Mouse (Mus musculus): ENCODE data around the gene Fam210b. TPM values are rescaled to one million over a fixed set of nuclear protein-coding genes. Genes with fewer than 3 reads are reported as not detected.
A peak's percentile ranks its signal among the peaks of the same experiment; 100 is the strongest.

Gene Fam210b
- total RNA-seq, 2 experiments from 2014 or later, result 8.7 to 14.4 TPM

GRCm38 (mm10) chr2:172394052-172394392 lies 48.7 kb downstream of the Fam210b start:
- no peak for ATAC-seq (replicated peaks; ENCODE audit: low FRiP score, low TSS enrichment, poor library complexity, severe bottlenecking)

GRCm38 (mm10) chr2:172394671-172395070 lies 49.3 kb downstream of the Fam210b start:
- no peak for ATAC-seq (replicated peaks; ENCODE audit: low FRiP score, low TSS enrichment, poor library complexity, severe bottlenecking)

- no peak for ATAC-seq (replicated peaks; ENCODE audit: low FRiP score, low TSS enrichment, poor library complexity, severe bottlenecking)
Observed at GRCm38 (mm10) chr2:172395961-172396360, 50.6 kb downstream of the Fam210b start.

GRCm38 (mm10) chr2:172399901-172400300 lies 54.5 kb downstream of the Fam210b start:
- no peak for ATAC-seq (replicated peaks; ENCODE audit: low FRiP score, low TSS enrichment, poor library complexity, severe bottlenecking)

- peak; percentile 56 for ATAC-seq (replicated peaks; ENCODE audit: low FRiP score, low TSS enrichment, poor library complexity, severe bottlenecking)
Observed at GRCm38 (mm10) chr2:172401116-172401825, 55.9 kb downstream of the Fam210b start.

- ATAC-seq (replicated peaks; ENCODE audit: low FRiP score, low TSS enrichment, poor library complexity, severe bottlenecking), result no peak
Observed at GRCm38 (mm10) chr2:172404239-172404638, 58.9 kb downstream of the Fam210b start.

- ATAC-seq (replicated peaks; ENCODE audit: low FRiP score, low TSS enrichment, poor library complexity, severe bottlenecking), result no peak
Observed at GRCm38 (mm10) chr2:172405011-172405410, 59.6 kb downstream of the Fam210b start.

Other genes starting within 250 kb of the Fam210b start
- gene Mc3r, start 97.1 kb upstream of the Fam210b start, total RNA-seq (2014; fragmentation: Nextera tagmentation), result not detected in 2 replicates
- gene Mc3r, start 97.1 kb upstream of the Fam210b start, total RNA-seq (2017), result not detected in 2 replicates
- gene Aurka, start 25.0 kb downstream of the Fam210b start, total RNA-seq (2014; fragmentation: Nextera tagmentation), result 42.7 and 47.4 TPM in 2 replicates
- 43.9 and 73.8 TPM in 2 replicates for gene Aurka, start 25.0 kb downstream of the Fam210b start, total RNA-seq (2017)
- 25.8 and 32.3 TPM in 2 replicates for gene Cstf1, start 25.1 kb downstream of the Fam210b start, total RNA-seq (2014; fragmentation: Nextera tagmentation)
- 35.5 and 41.8 TPM in 2 replicates for gene Cstf1, start 25.1 kb downstream of the Fam210b start, total RNA-seq (2017)
- 0.89 TPM in 1 of 2 replicates, not detected in the other for gene Cass4, start 48.2 kb downstream of the Fam210b start, total RNA-seq (2014; fragmentation: Nextera tagmentation)
- not detected in 2 replicates for gene Cass4, start 48.2 kb downstream of the Fam210b start, total RNA-seq (2017)
- 38.0 and 65.7 TPM in 2 replicates for gene Rtf2, start 95.0 kb downstream of the Fam210b start, total RNA-seq (2014; fragmentation: Nextera tagmentation)
- gene Rtf2, start 95.0 kb downstream of the Fam210b start, total RNA-seq (2017), result 132 and 179 TPM in 2 replicates
- gene Gcnt7, start 113.0 kb downstream of the Fam210b start, total RNA-seq (2014; fragmentation: Nextera tagmentation), result not detected in 2 replicates
- not detected in 2 replicates for gene Gcnt7, start 113.0 kb downstream of the Fam210b start, total RNA-seq (2017)
- gene Fam209, start 127.0 kb downstream of the Fam210b start, total RNA-seq (2014; fragmentation: Nextera tagmentation), result 2.8 TPM in 1 of 2 replicates, not detected in the other
- 0.95 and 6.7 TPM in 2 replicates for gene Fam209, start 127.0 kb downstream of the Fam210b start, total RNA-seq (2017)
- gene Tfap2c, start 204.0 kb downstream of the Fam210b start, total RNA-seq (2014; fragmentation: Nextera tagmentation), result not detected in 2 replicates
- gene Tfap2c, start 204.0 kb downstream of the Fam210b start, total RNA-seq (2017), result not detected in 2 replicates